Mouse (Mus musculus) bone marrow macrophage, adult 2 months (primary cell): ENCODE data around the gene Ccnh.

Source experiments
- CTCF ChIP-seq: IDR thresholded peaks from 2 replicates; pipeline ENCODE4 v1.5.1; 2012; ENCODE audit warnings: low read depth, mild to moderate bottlenecking, low read length, moderate library complexity
- POLR2A ChIP-seq: IDR thresholded peaks from 2 replicates; pipeline ENCODE4 v1.6.1; 2012; ENCODE audit warnings: mild to moderate bottlenecking, low read depth, low read length, borderline replicate concordance

- TF ChIP-seq POLR2A (no peak), CTCF (no peak)
These were observed 475 bp downstream of the Ccnh start for GRCm38 (mm10) chr13:85189644-85190121.
